Mouse (Mus musculus): ENCODE measurements around the gene Ogfr.

- no peak for TF ChIP-seq CTCF (IDR thresholded peaks at IDR 0.05; ENCODE audit: low read depth)
- no peak for TF ChIP-seq EP300 (optimal IDR thresholded peaks at IDR 0.05)
These were observed 25.7 kb upstream of the Ogfr start for GRCm38 (mm10) chr2:180563296-180563695.

Data from stomach, postnatal 0 days (tissue).